Mouse (Mus musculus) spleen, adult 2 months (tissue): Measurements from ENCODE around the gene Gca.

ENCODE experiments used
- CTCF ChIP-seq: fragments of 200-500 bp; IDR thresholded peaks from 2 replicates; pipeline ENCODE4 v1.5.1; 2011; ENCODE audit warnings: mild to moderate bottlenecking, inconsistent platforms; ENCODE audit not compliant: insufficient read depth, insufficient read length, insufficient replicate concordance; ENCODE audit errors: extremely low read depth
- POLR2A ChIP-seq: fragments of 200-500 bp; IDR thresholded peaks from 2 replicates; pipeline ENCODE4 v1.6.1; 2011; ENCODE audit warnings: low read depth, low read length, inconsistent platforms

DNA sequence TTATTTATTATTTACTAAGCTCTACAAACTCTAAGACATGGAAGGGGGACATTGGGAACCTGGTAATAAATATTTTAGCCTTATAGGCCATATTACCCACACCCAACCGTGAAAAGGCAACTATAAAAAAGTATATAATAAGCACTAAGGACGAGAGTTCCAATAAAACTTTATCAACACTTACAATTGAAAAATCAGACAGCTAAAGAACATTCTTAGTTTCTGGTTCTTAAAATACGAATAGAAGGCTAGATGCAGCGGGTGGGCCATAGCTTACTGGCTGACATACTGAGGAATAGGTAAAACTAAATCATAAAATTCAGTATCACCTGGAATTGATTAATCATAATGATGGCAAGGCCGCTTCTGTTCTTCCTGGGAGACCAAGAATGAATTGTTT, 19.2 kb upstream of the Gca start:
- TF ChIP-seq CTCF (no peak), POLR2A (no peak)
